In genomic region chr2:24892318-24892717, GRCm38 (mm10) we compare ENCODE assay signal across 18 mouse cellular contexts.
"Had no signal": no experiment of that assay in that cellular context is flagged by ENCODE, and none has a peak within 500 bp of the region (broad histone marks: within the 10 kb centered on the region; RNA-seq: fewer than 3 reads in every experiment).

No protein-coding gene starts in this region.

- H3K4me1 ChIP-seq: midbrain, embryonic 10.5 days; stomach, embryonic 15.5 days had no signal

- H3K9me3 ChIP-seq: lung, embryonic 15.5 days; midbrain, embryonic 10.5 days; midbrain, embryonic 12.5 days; neural tube, embryonic 13.5 days; neural tube, embryonic 15.5 days; stomach, embryonic 15.5 days had no signal

- H3K4me2 ChIP-seq: lung, embryonic 15.5 days; midbrain, embryonic 12.5 days; neural tube, embryonic 13.5 days; neural tube, embryonic 15.5 days; stomach, embryonic 15.5 days had no signal

- H3K4me3 ChIP-seq: lung, embryonic 15.5 days; midbrain, embryonic 10.5 days; midbrain, embryonic 12.5 days; myocyte; neural tube, embryonic 13.5 days; neural tube, embryonic 15.5 days; stomach, embryonic 15.5 days had no signal

- DNase-seq: lung, adult 2 months; lung, postnatal 4 days; midbrain, embryonic 14.5 days; right cerebral cortex, postnatal 14 days; thymus, adult 2 months; thymus, postnatal 25 days; thymus, postnatal 4 days had no signal

- H3K36me3 ChIP-seq: lung, embryonic 15.5 days; midbrain, embryonic 12.5 days; neural tube, embryonic 13.5 days; neural tube, embryonic 15.5 days; stomach, embryonic 15.5 days had no signal

- H3K9ac ChIP-seq: liver, embryonic 14.5 days; lung, embryonic 15.5 days; midbrain, embryonic 12.5 days; neural tube, embryonic 13.5 days; neural tube, embryonic 15.5 days; stomach, embryonic 15.5 days had no signal

- H3K27me3 ChIP-seq: lung, embryonic 15.5 days; midbrain, embryonic 12.5 days; neural tube, embryonic 13.5 days; neural tube, embryonic 15.5 days; stomach, embryonic 15.5 days had no signal

- ATAC-seq: lung, postnatal 0 days; midbrain, embryonic 16.5 days had no signal

- H3K27ac ChIP-seq: liver, embryonic 14.5 days; lung, embryonic 15.5 days; midbrain, embryonic 10.5 days; midbrain, embryonic 12.5 days; neural tube, embryonic 13.5 days; neural tube, embryonic 15.5 days; stomach, embryonic 15.5 days; stomach, postnatal 0 days had no signal
